Mouse (Mus musculus): ENCODE data around the gene 2310022A10Rik.

2310022A10Rik gene

GRCm38 (mm10) chr7:27610370-27610769, 57.3 kb downstream of the 2310022A10Rik start:
- ChIA-PET POLR2A (interaction anchor here in 2 of 4 experiments (0.5 to 11.7 kb wide), 9 partner anchors 8 to 102 kb away, joined by 3 to 125 read pairs (median 4); partner anchors contain the start of gene Akt2 (in 2 of the 2)), CTCF (interaction anchor here in 1 of 4 experiments (0.5 kb wide), 1 partner anchor 60 kb away, joined by 3 read pairs; no protein-coding TSS in a partner anchor)

GRCm38 (mm10) chr7:27610871-27611270, 57.8 kb downstream of the 2310022A10Rik start:
- POLR2A ChIA-PET, result interaction anchor here in 2 of 4 experiments (0.5 to 11.7 kb wide), 6 partner anchors 9 to 19 kb away, joined by 3 to 97 read pairs (median 4); partner anchors contain the start of gene Akt2 (in 2 of the 2)
- CTCF ChIA-PET, result no interaction called here

GRCm38 (mm10) chr7:27612940-27613339, 59.9 kb downstream of the 2310022A10Rik start:
- POLR2A ChIA-PET, result interaction anchor here in 3 of 4 experiments (0.7 to 2.0 kb wide), 16 partner anchors 9 to 76 kb away, joined by 3 to 8 read pairs (median 4); partner anchors contain the start of gene Zfp607b (in 1 of the 3)
- CTCF ChIA-PET, result interaction anchor here in 2 of 4 experiments (1.1 to 1.3 kb wide), 2 partner anchors 86 kb away, joined by 4 read pairs; no protein-coding TSS in a partner anchor

GRCm38 (mm10) chr7:27613751-27614499, 60.9 kb downstream of the 2310022A10Rik start:
- CTCF ChIA-PET, result interaction anchor here in 2 of 4 experiments (0.7 to 1.3 kb wide), 3 partner anchors 9 to 87 kb away, joined by 4 to 5 read pairs (median 4); no protein-coding TSS in a partner anchor

DNA sequence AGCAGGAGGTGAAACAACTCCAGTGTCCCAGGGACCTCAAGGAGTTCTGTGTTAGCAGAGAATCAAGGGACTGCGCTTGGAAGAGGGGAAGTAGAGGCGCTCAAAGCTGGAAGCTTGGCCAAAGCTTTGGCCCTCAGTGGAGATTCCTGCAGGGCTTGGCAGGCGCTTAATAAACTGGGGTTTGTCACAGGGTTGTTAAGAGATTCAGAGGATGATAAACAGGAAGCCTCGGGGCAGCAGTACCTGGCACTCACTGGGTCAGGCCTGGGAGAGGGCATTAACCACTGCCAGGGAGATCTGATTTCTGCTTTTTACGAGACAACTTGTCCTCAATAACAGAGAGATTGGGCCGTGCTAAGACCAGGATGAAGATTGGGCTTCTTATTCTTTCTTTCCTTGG, 68.0 kb downstream of the 2310022A10Rik start:
- CTCF ChIA-PET, result no interaction called here
- POLR2A ChIA-PET, result interaction anchor here in 3 of 4 experiments (0.5 to 2.4 kb wide), 9 partner anchors 8 to 755 kb away, joined by 3 to 13 read pairs (median 4); partner anchors contain the start of genes 2310022A10Rik (in 1 of the 3), Blvrb (in 1 of the 3), Pld3 (in 1 of the 3) and Sptbn4 (in 1 of the 3)

More at GRCm38 (mm10) chr7:27613751-27614499, 60.9 kb downstream of the 2310022A10Rik start:
- POLR2A ChIA-PET, result interaction anchor here in 3 of 4 experiments (0.5 to 2.0 kb wide), 9 partner anchors 8 to 1906 kb away, joined by 3 to 8 read pairs (median 4); no protein-coding TSS in a partner anchor

DNA sequence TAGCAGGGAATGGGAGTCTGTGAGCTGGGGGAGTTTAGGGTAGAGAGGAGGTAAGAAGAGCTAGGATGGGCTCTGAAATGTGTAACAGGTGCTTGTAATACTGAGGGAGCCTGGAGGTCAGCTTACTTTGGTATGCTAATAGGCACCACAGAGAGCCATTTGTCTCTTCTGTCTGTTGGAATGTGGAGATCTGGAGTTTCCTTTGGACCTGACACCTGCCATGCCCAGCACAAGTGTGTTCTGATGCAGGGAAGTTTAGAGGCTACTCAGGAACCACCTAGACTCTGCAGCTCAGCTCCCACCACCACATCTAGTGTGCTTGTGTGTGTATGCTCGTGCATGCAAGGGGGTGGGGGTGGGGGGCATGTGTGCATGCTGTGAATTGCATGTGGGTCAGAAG, 69.2 kb downstream of the 2310022A10Rik start:
- ChIA-PET POLR2A (interaction anchor here (0.6 to 4.2 kb wide), 44 partner anchors 9 to 754 kb away, joined by 3 to 28 read pairs (median 4); partner anchors contain the start of genes Akt2 (in 3 of the 4), 2310022A10Rik (in 1 of the 4), Dyrk1b (in 1 of the 4) and Pld3 (in 1 of the 4)), CTCF (interaction anchor here in 3 of 4 experiments (0.5 to 1.8 kb wide), 13 partner anchors 16 to 390 kb away, joined by 3 to 7 read pairs (median 4); no protein-coding TSS in a partner anchor)

DNA sequence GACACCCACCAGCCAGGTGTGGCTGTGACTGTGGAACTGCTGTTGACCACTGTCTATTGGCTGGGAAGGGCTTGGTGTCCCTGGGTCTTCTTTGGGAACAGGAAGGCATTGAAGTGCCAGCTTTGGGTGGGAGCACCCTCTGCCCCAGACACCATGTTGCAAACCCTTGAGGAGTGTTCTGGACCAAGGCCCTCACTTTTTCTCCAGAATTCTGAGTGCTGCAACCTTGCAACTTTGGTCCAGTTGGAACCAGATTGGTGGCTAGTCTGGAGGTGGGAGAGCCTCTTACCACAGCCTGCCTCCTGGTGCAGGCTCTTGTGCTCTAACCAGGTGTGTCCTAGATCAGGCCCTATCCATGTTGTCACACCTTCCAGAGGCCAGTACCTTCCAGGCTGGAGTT, 71.9 kb downstream of the 2310022A10Rik start:
- ChIA-PET POLR2A (interaction anchor here in 3 of 4 experiments (0.6 to 4.2 kb wide), 6 partner anchors 11 to 505 kb away, joined by 3 to 28 read pairs (median 9); partner anchors contain the start of gene Akt2 (in 1 of the 3)), CTCF (interaction anchor here in 2 of 4 experiments (1.3 to 1.5 kb wide), 2 partner anchors 51 to 106 kb away, joined by 3 read pairs; no protein-coding TSS in a partner anchor)

DNA sequence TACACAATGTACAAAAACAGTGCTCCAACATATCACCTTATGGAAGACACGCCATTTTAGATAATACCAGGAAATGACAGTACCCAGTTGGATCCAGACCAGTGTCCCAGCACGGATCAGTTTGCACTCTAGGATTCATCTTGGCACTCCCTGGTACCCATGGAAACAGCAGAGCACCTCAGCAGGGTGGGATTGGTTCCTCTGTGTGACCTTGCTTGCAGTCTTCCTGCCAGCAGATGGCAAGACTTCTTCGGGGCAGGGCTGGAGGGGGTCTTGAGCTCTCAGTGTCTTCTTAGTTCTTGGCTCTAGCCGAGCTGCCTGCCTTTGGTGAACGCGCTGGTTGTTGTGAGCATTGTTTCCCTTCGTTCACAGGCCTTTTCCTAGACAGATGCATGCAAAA, 74.7 kb downstream of the 2310022A10Rik start:
- CTCF ChIA-PET, result no interaction called here

GRCm38 (mm10) chr7:27628190-27628589, 75.2 kb downstream of the 2310022A10Rik start:
- ChIA-PET CTCF (no interaction called here), POLR2A (interaction anchor here in 3 of 4 experiments (0.8 to 1.7 kb wide), 7 partner anchors 19 to 750 kb away, joined by 3 to 5 read pairs (median 4); partner anchors contain the start of gene Akt2 (in 1 of the 3))

More for the DNA sequence above, 74.7 kb downstream of the 2310022A10Rik start:
- POLR2A ChIA-PET, result interaction anchor here in 3 of 4 experiments (1.0 to 1.7 kb wide), 8 partner anchors 9 to 41 kb away, joined by 3 to 5 read pairs (median 4); partner anchors contain the start of gene Akt2 (in 1 of the 3)

DNA sequence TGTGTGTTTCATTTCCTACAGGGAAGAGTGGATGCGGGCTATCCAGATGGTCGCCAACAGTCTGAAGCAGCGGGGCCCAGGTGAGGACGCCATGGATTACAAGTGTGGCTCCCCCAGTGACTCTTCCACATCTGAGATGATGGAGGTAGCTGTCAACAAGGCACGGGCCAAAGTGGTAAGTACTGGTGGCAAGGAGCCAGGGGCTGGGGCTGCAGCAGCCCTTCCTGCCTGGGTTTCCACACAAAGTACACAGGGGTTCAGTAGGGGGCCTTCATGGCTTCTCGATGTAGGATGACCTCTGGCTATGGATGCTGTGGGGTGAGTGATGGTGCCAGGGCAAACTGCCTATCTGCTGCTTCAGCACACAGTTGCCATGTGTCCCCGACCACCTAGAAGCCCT, 75.8 kb downstream of the 2310022A10Rik start:
- CTCF ChIA-PET, result interaction anchor here in 1 of 4 experiments (0.6 kb wide), 1 partner anchor 9 kb away, joined by 14 read pairs; no protein-coding TSS in a partner anchor
- POLR2A ChIA-PET, result interaction anchor here in 3 of 4 experiments (0.8 to 1.7 kb wide), 6 partner anchors 12 to 750 kb away, joined by 3 to 5 read pairs (median 4); no protein-coding TSS in a partner anchor

DNA sequence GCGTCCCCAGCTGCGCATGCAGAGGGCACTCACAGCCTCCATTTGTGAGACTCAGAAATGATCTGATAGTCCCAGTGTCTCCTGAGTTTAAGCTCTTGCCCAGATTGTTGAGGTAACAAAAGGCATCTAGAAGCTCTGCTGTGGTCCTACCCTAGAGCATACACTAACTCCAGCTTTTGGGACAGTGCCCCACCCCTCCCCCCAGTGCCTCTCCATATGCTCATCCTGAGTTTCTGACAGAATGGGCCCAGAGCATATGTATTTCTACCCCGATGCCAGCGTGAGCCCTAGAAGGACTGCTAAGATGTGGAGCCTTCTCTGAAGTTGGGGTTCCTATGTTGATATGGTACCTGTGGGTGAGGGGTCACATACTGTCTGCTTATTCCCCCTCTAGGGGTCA, 78.4 kb downstream of the 2310022A10Rik start:
- POLR2A ChIA-PET, result interaction anchor here in 2 of 4 experiments (1.0 to 1.8 kb wide), 6 partner anchors 9 to 40 kb away, joined by 3 to 5 read pairs (median 4); partner anchors contain the start of gene Akt2 (in 1 of the 2)
- CTCF ChIA-PET, result interaction anchor here in 2 of 4 experiments (0.6 to 1.2 kb wide), 6 partner anchors 13 to 346 kb away, joined by 3 to 4 read pairs (median 3); no protein-coding TSS in a partner anchor
